Mouse (Mus musculus): ENCODE measurements around the gene Mecom. TPM values are rescaled to one million over a fixed set of nuclear protein-coding genes. Genes with fewer than 3 reads are reported as not detected.

Gene Mecom
- polyA plus RNA-seq, 1 experiment from 2014 or later = 17.6 TPM

DNA sequence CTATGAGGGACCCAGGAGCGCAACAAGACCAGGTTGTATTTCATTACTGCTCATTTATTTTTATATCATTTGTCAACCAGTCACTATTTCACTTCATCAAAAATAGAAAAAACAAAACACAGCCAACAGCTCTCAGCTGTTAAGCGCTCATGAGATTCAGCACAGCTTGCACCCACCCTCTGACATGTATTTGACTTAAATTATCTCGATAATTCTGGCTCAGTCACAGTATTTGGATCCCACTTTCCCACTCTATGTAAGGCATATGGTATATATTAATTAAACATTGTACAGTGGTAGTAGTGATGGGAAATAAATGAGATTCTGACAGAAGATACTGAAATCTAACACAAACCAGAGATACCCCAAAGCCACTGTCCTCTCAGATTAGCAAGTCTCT is 83.3 kb downstream of the Mecom start:
- H3K4me3 ChIP-seq (ENCODE audit: low read depth, low read length) = no peak overlapping the region
- ATAC-seq (replicated peaks; ENCODE audit: low FRiP score, low TSS enrichment, low read depth) (no peak), DNase-seq (ENCODE audit: low spot score) (no peak)
- no peaks in the 10 kb centered on the region for H3K36me3 ChIP-seq (ENCODE audit: control insufficient read depth, insufficient read depth, low read length)
- H3K4me1 ChIP-seq (replicated peaks; ENCODE audit: control insufficient read depth, insufficient read depth, low read length) = no peaks in the 10 kb centered on the region
- no peaks in the 10 kb centered on the region for H3K27me3 ChIP-seq (replicated peaks; ENCODE audit: control insufficient read depth, insufficient read depth, low read length)
- H3K27ac ChIP-seq (ENCODE audit: low read depth) = no peak overlapping the region
- WGBS = 89% methylated on average over 3 of the region's 3 CpGs
- H3K9me3 ChIP-seq (ENCODE audit: control insufficient read depth, low read length) = no peaks in the 10 kb centered on the region
- no peak overlapping the region for H3K4me2 ChIP-seq (ENCODE audit: low read length)
- H3K9ac ChIP-seq (ENCODE audit: low read length) = no peak overlapping the region

DNA sequence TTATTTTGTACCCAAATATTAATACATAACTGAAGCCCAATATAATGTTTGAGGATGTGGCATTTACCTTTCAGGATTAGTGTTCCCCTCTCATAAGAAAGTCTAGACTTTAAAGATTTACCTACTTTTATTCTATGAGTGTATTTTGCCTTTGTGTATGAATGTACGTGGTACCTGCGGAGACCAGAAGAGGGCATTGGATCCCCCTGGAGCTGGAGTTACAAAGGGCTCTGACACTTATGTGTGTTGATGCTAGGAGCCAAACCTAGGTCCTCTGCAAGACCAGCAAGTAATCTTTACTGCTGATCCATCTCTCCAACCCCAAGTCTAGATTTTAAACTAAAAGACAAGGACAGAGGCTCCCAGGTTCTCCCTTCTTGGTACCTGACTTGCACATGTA is 86.0 kb downstream of the Mecom start:
- Histone ChIP-seq H3K27me3 (replicated peaks; ENCODE audit: control insufficient read depth, insufficient read depth, low read length) (no peaks in the 10 kb centered on the region), H3K4me3 (ENCODE audit: low read depth, low read length) (no peak overlapping the region), H3K9me3 (ENCODE audit: control insufficient read depth, low read length) (no peaks in the 10 kb centered on the region), H3K9ac (ENCODE audit: low read length) (no peak overlapping the region), H3K4me2 (ENCODE audit: low read length) (no peak overlapping the region), H3K36me3 (ENCODE audit: control insufficient read depth, insufficient read depth, low read length) (no peaks in the 10 kb centered on the region), H3K4me1 (replicated peaks; ENCODE audit: control insufficient read depth, insufficient read depth, low read length) (no peaks in the 10 kb centered on the region), H3K27ac (ENCODE audit: low read depth) (no peak overlapping the region)
- 88% methylated on average over 2 of the region's 2 CpGs for WGBS
- DNase-seq (ENCODE audit: low spot score) = no peak
- no peak for ATAC-seq (replicated peaks; ENCODE audit: low FRiP score, low TSS enrichment, low read depth)

DNA sequence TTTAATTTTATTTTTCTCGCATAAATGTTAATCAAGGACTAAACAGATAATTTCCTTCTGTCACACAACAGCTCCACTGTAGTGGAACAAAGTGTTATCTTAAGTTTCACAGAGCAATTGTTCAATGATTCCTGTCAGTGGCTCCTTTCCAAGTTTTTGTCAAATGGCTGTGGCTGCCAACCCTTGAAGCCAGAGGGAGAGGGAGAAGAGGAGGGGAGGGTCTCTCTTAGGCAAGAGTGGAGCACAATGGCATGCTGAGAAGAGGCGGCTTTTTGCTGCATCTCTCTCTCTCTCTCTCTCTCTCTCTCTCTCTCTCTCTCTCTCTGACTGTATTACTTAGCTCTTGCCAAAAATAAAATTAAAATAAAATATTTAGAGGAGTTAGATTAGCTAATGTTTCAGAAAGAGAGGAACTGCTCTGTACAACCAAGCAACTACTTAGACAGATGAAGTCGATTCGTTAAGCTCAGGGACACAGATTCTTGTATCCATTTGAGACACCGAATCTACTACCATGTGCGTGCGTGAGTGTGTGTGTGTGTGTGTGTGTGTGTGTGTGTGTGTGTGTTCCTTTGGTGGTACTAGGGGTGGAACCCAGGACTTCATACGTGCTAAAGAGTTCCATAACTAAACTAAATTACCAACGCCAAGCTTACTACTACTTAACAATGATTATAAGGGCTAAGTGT is 86.8 kb downstream of the Mecom start:
- Histone ChIP-seq H3K27ac (ENCODE audit: low read depth) (no peak overlapping the region), H3K4me3 (ENCODE audit: low read depth, low read length) (no peak overlapping the region), H3K27me3 (replicated peaks; ENCODE audit: control insufficient read depth, insufficient read depth, low read length) (no peaks in the 10 kb centered on the region), H3K9me3 (ENCODE audit: control insufficient read depth, low read length) (no peaks in the 10 kb centered on the region), H3K4me1 (replicated peaks; ENCODE audit: control insufficient read depth, insufficient read depth, low read length) (no peaks in the 10 kb centered on the region), H3K4me2 (ENCODE audit: low read length) (no peak overlapping the region), H3K9ac (ENCODE audit: low read length) (no peak overlapping the region), H3K36me3 (ENCODE audit: control insufficient read depth, insufficient read depth, low read length) (no peaks in the 10 kb centered on the region)
- ATAC-seq (replicated peaks; ENCODE audit: low FRiP score, low TSS enrichment, low read depth) = no peak
- no peak for DNase-seq (ENCODE audit: low spot score)
- WGBS = 91% methylated on average over 9 of the region's 9 CpGs

- no peaks in the 10 kb centered on the region for H3K27me3 ChIP-seq (replicated peaks; ENCODE audit: control insufficient read depth, insufficient read depth, low read length)
- H3K4me3 ChIP-seq (ENCODE audit: low read depth, low read length) = no peak overlapping the region
- ATAC-seq (replicated peaks; ENCODE audit: low FRiP score, low TSS enrichment, low read depth) (no peak), DNase-seq (ENCODE audit: low spot score) (no peak)
- no peak overlapping the region for H3K9ac ChIP-seq (ENCODE audit: low read length)
- no peaks in the 10 kb centered on the region for H3K36me3 ChIP-seq (ENCODE audit: control insufficient read depth, insufficient read depth, low read length)
- H3K4me2 ChIP-seq (ENCODE audit: low read length) = no peak overlapping the region
- H3K27ac ChIP-seq (ENCODE audit: low read depth) = no peak overlapping the region
- 85% methylated on average over 4 of the region's 4 CpGs for WGBS
- no peaks in the 10 kb centered on the region for H3K4me1 ChIP-seq (replicated peaks; ENCODE audit: control insufficient read depth, insufficient read depth, low read length)
- H3K9me3 ChIP-seq (ENCODE audit: control insufficient read depth, low read length) = no peaks in the 10 kb centered on the region
These were observed 88.2 kb downstream of the Mecom start for GRCm38 (mm10) chr3:30459626-30460025.

DNA sequence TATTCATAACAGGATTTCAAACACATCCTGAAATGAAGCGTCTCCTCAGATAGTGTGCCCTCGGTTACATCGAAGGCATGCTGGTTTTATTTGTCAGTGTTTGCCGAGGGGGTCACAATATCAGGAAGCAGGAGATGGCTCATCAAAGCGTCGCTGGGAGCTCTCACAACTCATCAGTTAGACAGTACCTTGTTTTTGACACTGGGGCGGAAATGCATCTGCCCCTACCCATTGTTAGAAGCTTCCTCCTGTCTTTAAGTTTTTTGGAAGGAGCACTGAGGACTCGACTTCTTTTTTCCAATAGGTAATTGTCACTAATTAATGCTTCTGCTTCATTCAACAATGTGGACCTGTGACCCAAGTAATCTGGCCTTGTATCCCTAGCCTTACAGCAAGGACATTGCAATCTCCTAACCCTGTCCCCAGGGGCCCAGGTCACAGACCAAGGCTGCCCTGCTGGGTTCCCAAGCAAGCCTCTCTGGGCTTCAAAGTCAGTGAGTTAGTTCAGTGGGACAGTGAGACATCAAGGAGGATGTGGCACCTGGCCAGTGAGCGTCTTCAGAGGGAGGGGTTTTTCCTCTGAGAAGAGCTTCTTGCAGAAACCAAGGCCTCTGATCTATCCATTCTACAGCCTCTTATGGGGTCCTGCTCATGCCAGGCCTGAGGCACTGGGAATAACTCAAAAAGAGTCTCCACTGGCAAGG is 89.7 kb downstream of the Mecom start:
- Histone ChIP-seq H3K27me3 (replicated peaks; ENCODE audit: control insufficient read depth, insufficient read depth, low read length) (no peaks in the 10 kb centered on the region), H3K9me3 (ENCODE audit: control insufficient read depth, low read length) (no peaks in the 10 kb centered on the region), H3K4me1 (replicated peaks; ENCODE audit: control insufficient read depth, insufficient read depth, low read length) (no peaks in the 10 kb centered on the region), H3K4me2 (ENCODE audit: low read length) (no peak overlapping the region), H3K27ac (ENCODE audit: low read depth) (no peak overlapping the region), H3K36me3 (ENCODE audit: control insufficient read depth, insufficient read depth, low read length) (no peaks in the 10 kb centered on the region), H3K4me3 (ENCODE audit: low read depth, low read length) (no peak overlapping the region), H3K9ac (ENCODE audit: low read length) (no peak overlapping the region)
- DNase-seq (ENCODE audit: low spot score) (no peak), ATAC-seq (replicated peaks; ENCODE audit: low FRiP score, low TSS enrichment, low read depth) (no peak)
- 53% methylated on average over 9 of the region's 9 CpGs for WGBS

- no peak for DNase-seq (ENCODE audit: low spot score)
- Histone ChIP-seq H3K4me3 (ENCODE audit: low read depth, low read length) (no peak overlapping the region), H3K9me3 (ENCODE audit: control insufficient read depth, low read length) (no peaks in the 10 kb centered on the region), H3K27ac (ENCODE audit: low read depth) (no peak overlapping the region), H3K27me3 (replicated peaks; ENCODE audit: control insufficient read depth, insufficient read depth, low read length) (no peaks in the 10 kb centered on the region), H3K4me2 (ENCODE audit: low read length) (no peak overlapping the region), H3K4me1 (replicated peaks; ENCODE audit: control insufficient read depth, insufficient read depth, low read length) (no peaks in the 10 kb centered on the region), H3K9ac (ENCODE audit: low read length) (no peak overlapping the region), H3K36me3 (ENCODE audit: control insufficient read depth, insufficient read depth, low read length) (no peaks in the 10 kb centered on the region)
- no peak for ATAC-seq (replicated peaks; ENCODE audit: low FRiP score, low TSS enrichment, low read depth)
- 59% methylated on average over 8 of the region's 8 CpGs for WGBS
These were observed 91.9 kb downstream of the Mecom start for GRCm38 (mm10) chr3:30455902-30456301.

GRCm38 (mm10) chr3:30453546-30454455 is 94.0 kb downstream of the Mecom start:
- Histone ChIP-seq H3K4me2 (ENCODE audit: low read length) (no peak overlapping the region), H3K36me3 (ENCODE audit: control insufficient read depth, insufficient read depth, low read length) (no peaks in the 10 kb centered on the region), H3K27ac (ENCODE audit: low read depth) (no peak overlapping the region), H3K27me3 (replicated peaks; ENCODE audit: control insufficient read depth, insufficient read depth, low read length) (no peaks in the 10 kb centered on the region), H3K9me3 (ENCODE audit: control insufficient read depth, low read length) (no peaks in the 10 kb centered on the region), H3K9ac (ENCODE audit: low read length) (no peak overlapping the region), H3K4me3 (ENCODE audit: low read depth, low read length) (no peak overlapping the region), H3K4me1 (replicated peaks; ENCODE audit: control insufficient read depth, insufficient read depth, low read length) (no peaks in the 10 kb centered on the region)
- no peak for ATAC-seq (replicated peaks; ENCODE audit: low FRiP score, low TSS enrichment, low read depth)
- DNase-seq (ENCODE audit: low spot score) = no peak
- WGBS = 70% methylated on average over 15 of the region's 15 CpGs

DNA sequence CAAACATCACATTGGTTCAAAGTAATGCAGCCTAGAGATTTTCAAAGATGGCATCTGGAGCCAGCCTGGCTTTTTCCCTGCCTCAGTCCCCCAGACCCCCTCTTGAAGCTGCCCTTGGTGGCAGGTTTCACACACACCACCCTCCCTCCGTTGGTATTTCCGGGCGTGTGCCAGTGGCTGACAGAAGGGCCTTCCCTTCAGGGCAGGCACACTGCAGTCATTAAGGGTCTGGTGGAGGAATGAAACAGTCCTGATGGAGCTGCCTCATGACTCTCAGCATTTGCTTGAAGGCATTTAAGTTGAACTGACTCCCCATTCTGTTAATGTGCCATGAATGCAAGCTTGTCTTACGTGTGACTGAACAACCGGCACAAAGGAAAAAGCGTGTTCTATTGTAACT is 94.8 kb downstream of the Mecom start:
- no peak overlapping the region for H3K27ac ChIP-seq (ENCODE audit: low read depth)
- WGBS = 84% methylated on average over 6 of the region's 6 CpGs
- no peak for ATAC-seq (replicated peaks; ENCODE audit: low FRiP score, low TSS enrichment, low read depth)

More for the DNA sequence above, 94.8 kb downstream of the Mecom start:
- no peak overlapping the region for H3K4me3 ChIP-seq (ENCODE audit: low read depth, low read length)
- no peak overlapping the region for H3K9ac ChIP-seq (ENCODE audit: low read length)
- no peak for DNase-seq (ENCODE audit: low spot score)
- no peaks in the 10 kb centered on the region for H3K4me1 ChIP-seq (replicated peaks; ENCODE audit: control insufficient read depth, insufficient read depth, low read length)
- H3K36me3 ChIP-seq (ENCODE audit: control insufficient read depth, insufficient read depth, low read length) = no peaks in the 10 kb centered on the region
- no peak overlapping the region for H3K4me2 ChIP-seq (ENCODE audit: low read length)
- H3K27me3 ChIP-seq (replicated peaks; ENCODE audit: control insufficient read depth, insufficient read depth, low read length) = no peaks in the 10 kb centered on the region
- H3K9me3 ChIP-seq (ENCODE audit: control insufficient read depth, low read length) = no peaks in the 10 kb centered on the region

Data from intestine, embryonic 14.5 days (tissue).